Mouse (Mus musculus): ENCODE measurements at regions not wholly inside any gene's neighbourhood (a gene's known extent, or its start where the extent isn't known, plus 50 kb on each side); places are given as distances from the start of the nearest gene placed in this dataset.

DNA sequence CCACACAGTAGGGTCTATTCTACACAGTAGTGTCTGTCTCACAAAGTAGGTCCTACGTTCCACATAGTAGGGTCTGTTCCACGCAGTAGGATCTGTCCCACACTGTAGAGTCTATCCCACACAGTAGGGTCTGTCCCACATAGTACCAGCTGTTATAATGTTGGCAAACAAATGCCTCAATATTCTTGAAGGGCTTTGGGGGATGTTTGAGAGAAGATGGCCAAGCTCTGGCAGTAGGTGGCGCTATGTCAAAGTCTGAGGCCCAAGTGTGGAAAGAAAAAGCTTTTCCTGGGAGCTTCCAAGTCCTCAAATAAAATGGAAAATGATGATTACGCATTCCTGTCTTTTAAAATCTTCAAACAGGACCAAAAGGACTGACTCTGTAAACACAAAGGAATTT is 125.7 kb downstream of the 9530068E07Rik start:
- no peak overlapping the region for H3K27ac ChIP-seq

DNA sequence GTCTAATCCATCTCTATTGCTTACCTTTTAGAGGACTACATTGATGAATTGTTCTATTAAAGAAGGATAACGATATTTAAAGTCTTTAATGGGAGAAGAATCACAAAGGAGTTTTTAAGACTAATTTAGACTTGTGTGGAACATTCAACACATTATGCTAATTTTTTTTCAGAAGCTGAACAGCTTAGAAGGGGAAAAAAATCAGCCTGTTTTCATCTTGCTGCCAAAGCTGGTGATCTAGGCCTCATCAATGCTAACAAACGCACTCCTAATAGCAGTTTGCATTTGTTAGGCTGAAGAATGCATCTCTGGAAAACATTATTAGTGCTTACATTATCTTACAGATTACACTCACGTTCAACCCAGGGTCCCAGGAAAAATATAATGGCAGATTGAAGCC is 126.2 kb downstream of the 9530068E07Rik start:
- H3K36me3 ChIP-seq (ENCODE audit: poor library complexity, severe bottlenecking), result no peaks in the 10 kb centered on the region
- H3K4me3 ChIP-seq, result no peak overlapping the region
- H3K9ac ChIP-seq, result no peak overlapping the region
- peaks cover 15% of the 10 kb centered on the region; the same call in 1 of the 2 replicates for H3K4me1 ChIP-seq
- no peaks in the 10 kb centered on the region for H3K27me3 ChIP-seq
- H3K4me2 ChIP-seq, result no peak overlapping the region
- WGBS, result 18% methylated on average over 3 of the region's 3 CpGs
- 0 out of 2 replicates have a peak, but pooled peaks have one; percentile 27 for ATAC-seq
- H3K9me3 ChIP-seq (replicated peaks), result peaks cover 1% of the 10 kb centered on the region; the same call in 1 of the 2 replicates
- no peak overlapping the region for H3K27ac ChIP-seq

More for the DNA sequence above, 125.7 kb downstream of the 9530068E07Rik start:
- Histone ChIP-seq H3K36me3 (ENCODE audit: poor library complexity, severe bottlenecking) (no peaks in the 10 kb centered on the region), H3K4me2 (no peak overlapping the region), H3K9ac (no peak overlapping the region), H3K4me1 (peaks cover 15% of the 10 kb centered on the region; the same call in 1 of the 2 replicates), H3K9me3 (replicated peaks) (peaks cover 5% of the 10 kb centered on the region; the same call in 1 of the 2 replicates), H3K27me3 (no peaks in the 10 kb centered on the region), H3K4me3 (no peak overlapping the region)
- 38% methylated on average over 4 of the region's 4 CpGs for WGBS
- ATAC-seq, result peak; percentile 72; the same call in 1 of the 2 replicates

DNA sequence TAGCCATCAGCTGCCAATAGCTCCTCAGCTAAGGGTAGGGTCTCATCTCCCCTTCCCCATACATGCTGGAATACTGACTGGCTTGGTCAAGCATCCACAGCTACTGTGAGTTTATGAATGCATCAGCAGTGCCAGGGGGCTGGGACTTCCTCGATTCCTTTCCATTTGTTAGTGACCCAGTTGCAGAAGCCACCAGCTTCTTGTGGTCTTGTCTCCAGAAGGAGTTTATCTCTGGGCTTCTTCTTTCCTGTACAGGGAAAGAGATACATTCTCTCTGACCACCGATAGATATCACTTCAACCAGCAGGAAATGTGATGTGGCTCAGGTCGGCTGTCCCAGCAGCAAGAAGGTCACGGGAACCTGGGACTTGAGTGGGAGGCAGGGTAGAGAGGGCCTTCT is 127.0 kb downstream of the 9530068E07Rik start:
- Histone ChIP-seq H3K9me3 (replicated peaks) (no peaks in the 10 kb centered on the region), H3K36me3 (ENCODE audit: poor library complexity, severe bottlenecking) (no peaks in the 10 kb centered on the region), H3K27me3 (no peaks in the 10 kb centered on the region), H3K27ac (no peak overlapping the region), H3K4me3 (no peak overlapping the region), H3K4me2 (no peak overlapping the region), H3K4me1 (peaks cover 15% of the 10 kb centered on the region; the same call in 1 of the 2 replicates), H3K9ac (no peak overlapping the region)
- 82% methylated on average over 4 of the region's 4 CpGs for WGBS
- ATAC-seq, result no peak

DNA sequence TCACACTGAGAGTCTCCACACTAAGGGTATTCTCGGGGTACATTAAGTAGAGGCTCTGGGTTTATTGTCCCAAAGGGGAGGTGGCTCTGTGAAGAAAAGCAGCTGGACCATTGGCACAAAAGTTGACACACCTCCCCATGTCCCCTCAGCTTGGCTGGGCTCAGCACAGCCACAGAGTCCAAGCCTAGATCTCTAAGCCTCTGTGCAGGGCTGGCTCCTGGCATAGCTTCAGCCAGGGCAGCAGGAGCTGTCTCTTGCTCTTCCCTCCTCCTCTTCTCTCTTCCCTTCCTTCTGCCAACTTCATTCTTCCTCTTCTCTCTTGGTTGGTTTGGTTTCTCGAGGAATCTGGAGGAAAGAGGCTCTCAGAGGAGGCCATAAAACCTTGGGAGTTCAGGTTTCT is 127.4 kb downstream of the 9530068E07Rik start:
- Histone ChIP-seq H3K27me3 (no peaks in the 10 kb centered on the region), H3K36me3 (ENCODE audit: poor library complexity, severe bottlenecking) (no peaks in the 10 kb centered on the region), H3K9ac (no peak overlapping the region), H3K4me2 (no peak overlapping the region), H3K27ac (no peak overlapping the region), H3K4me3 (no peak overlapping the region), H3K4me1 (peaks cover 15% of the 10 kb centered on the region; the same call in 1 of the 2 replicates), H3K9me3 (replicated peaks) (no peaks in the 10 kb centered on the region)
- 81% methylated on average over 2 of the region's 2 CpGs for WGBS
- no peak for ATAC-seq

DNA sequence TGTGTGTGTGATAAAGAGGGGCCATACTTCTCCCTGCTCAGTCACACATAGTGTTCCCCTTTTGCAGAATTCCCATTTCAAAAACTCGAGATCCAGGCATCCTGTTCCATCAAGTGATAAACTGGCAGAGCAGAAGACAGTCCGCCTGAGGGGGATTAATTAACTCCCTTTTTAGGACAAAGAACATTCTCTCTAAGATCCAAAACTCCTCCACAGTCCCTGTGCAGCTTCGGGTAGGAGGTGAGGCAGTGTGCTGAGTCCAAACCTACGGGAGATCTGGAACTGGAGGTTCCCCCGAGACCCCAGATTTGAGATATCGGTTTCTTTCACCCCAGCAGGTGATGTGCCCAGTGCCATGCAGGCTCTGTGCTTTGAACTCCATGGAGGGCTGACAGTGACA is 129.2 kb downstream of the 9530068E07Rik start:
- Histone ChIP-seq H3K4me1 (peaks cover 11% of the 10 kb centered on the region; the same call in 1 of the 2 replicates), H3K36me3 (ENCODE audit: poor library complexity, severe bottlenecking) (no peaks in the 10 kb centered on the region), H3K4me3 (no peak overlapping the region), H3K4me2 (no peak overlapping the region), H3K9me3 (replicated peaks) (no peaks in the 10 kb centered on the region), H3K27ac (no peak overlapping the region), H3K27me3 (no peaks in the 10 kb centered on the region), H3K9ac (no peak overlapping the region)
- WGBS, result 56% methylated on average over 6 of the region's 6 CpGs
- ATAC-seq, result no peak

DNA sequence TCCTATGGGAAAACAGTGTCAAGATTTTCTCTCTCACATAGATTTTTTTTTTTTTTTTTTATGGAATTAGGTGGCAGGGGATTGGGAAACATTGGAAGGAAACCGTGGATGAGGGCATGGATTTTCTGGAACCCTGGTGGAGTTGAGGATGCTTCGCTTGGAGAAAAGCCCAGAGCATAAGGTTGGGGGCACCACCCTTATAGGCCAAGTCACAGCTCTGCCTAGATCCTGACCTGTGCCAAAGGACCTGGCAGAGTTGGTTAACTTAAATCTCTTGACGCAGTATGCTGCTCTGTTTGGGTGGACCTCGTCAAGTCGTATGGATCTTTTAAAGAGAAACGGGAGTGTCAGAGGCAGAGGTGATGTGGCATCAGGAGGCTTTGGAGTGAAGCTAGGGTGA is 130.1 kb downstream of the 9530068E07Rik start:
- Histone ChIP-seq H3K27me3 (no peaks in the 10 kb centered on the region), H3K4me1 (peaks cover 11% of the 10 kb centered on the region; the same call in 1 of the 2 replicates), H3K36me3 (ENCODE audit: poor library complexity, severe bottlenecking) (no peaks in the 10 kb centered on the region), H3K9ac (no peak overlapping the region), H3K9me3 (replicated peaks) (no peaks in the 10 kb centered on the region), H3K4me2 (no peak overlapping the region), H3K4me3 (no peak overlapping the region), H3K27ac (no peak overlapping the region)
- ATAC-seq, result no peak
- WGBS, result 83% methylated on average over 6 of the region's 6 CpGs

DNA sequence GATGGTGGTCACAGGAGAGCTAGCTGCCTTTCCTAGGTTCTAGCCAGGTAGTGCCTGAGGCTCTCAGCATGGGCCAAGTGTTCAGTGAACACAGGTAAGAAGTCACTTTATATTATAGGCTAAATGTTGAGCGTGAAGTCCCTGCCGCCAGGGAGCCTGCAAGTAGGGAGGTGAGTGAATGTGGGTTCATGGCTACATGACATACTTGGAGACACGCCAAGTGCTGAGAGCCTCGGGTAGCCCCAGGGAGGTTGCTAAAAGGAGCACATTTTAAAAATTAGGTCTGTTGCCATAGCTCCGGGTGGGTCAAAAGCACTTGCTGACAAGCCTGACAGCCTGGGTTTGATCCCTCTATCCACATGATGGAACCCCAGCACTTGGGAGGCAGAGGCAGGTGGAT is 137.2 kb downstream of the 9530068E07Rik start:
- Histone ChIP-seq H3K9me3 (replicated peaks) (no peaks in the 10 kb centered on the region), H3K36me3 (ENCODE audit: poor library complexity, severe bottlenecking) (no peaks in the 10 kb centered on the region), H3K4me1 (no peaks in the 10 kb centered on the region), H3K27me3 (no peaks in the 10 kb centered on the region), H3K9ac (no peak overlapping the region), H3K4me3 (no peak overlapping the region), H3K27ac (no peak overlapping the region), H3K4me2 (no peak overlapping the region)
- no peak for ATAC-seq
- WGBS, result 64% methylated on average over 5 of the region's 5 CpGs

DNA sequence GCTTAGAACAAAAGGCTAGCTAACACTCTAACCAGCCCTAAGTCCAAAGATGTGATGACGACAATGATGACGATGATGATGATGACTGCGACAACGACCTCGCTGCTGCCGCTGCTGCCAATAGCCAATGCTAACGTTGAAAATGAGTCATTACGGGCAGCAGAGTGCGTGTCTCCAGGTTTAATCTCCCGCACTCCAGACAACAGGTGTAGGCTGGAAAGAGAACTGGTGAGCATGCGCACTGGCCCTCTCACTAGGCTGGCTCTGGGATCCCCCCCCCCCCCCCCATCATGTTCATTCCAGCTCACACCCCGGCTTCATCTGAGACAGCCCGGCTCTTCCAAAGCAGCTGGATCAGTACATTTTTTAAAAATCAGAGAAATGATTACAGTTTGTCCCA is 138.4 kb downstream of the 9530068E07Rik start:
- Histone ChIP-seq H3K9me3 (replicated peaks) (no peaks in the 10 kb centered on the region), H3K27me3 (no peaks in the 10 kb centered on the region), H3K27ac (no peak overlapping the region), H3K4me3 (no peak overlapping the region), H3K4me2 (peak overlapping the region; percentile 14; the same call in 1 of the 2 replicates), H3K4me1 (no peaks in the 10 kb centered on the region), H3K9ac (no peak overlapping the region), H3K36me3 (ENCODE audit: poor library complexity, severe bottlenecking) (no peaks in the 10 kb centered on the region)
- 63% methylated on average over 13 of the region's 13 CpGs for WGBS
- no peak for ATAC-seq

DNA sequence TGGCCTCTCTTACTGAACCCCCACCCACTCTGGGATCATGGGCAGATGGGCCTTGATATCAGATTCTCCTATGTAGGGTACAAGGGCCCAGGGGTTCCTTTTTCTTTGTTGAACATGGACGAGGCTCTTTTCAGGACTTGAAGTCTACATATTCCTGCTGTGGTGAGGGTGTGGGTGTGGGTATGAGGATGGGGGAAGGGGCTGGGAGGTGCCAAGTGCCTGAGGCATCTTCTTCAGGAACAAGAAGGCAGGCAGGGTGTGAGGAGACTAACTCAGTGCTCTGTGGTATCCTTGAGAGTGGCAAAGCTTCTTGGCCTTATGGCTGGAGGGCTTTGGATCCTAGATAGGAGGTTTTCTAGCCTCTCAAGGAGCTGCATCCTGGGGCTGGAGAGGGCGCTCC is 140.0 kb downstream of the 9530068E07Rik start:
- Histone ChIP-seq H3K27me3 (no peaks in the 10 kb centered on the region), H3K9me3 (replicated peaks) (no peaks in the 10 kb centered on the region), H3K36me3 (ENCODE audit: poor library complexity, severe bottlenecking) (no peaks in the 10 kb centered on the region), H3K4me2 (no peak overlapping the region), H3K27ac (no peak overlapping the region), H3K9ac (no peak overlapping the region), H3K4me1 (peaks cover 4% of the 10 kb centered on the region; the same call in 1 of the 2 replicates), H3K4me3 (no peak overlapping the region)
- ATAC-seq, result no peak
- WGBS, result 87% methylated on average over 2 of the region's 2 CpGs

DNA sequence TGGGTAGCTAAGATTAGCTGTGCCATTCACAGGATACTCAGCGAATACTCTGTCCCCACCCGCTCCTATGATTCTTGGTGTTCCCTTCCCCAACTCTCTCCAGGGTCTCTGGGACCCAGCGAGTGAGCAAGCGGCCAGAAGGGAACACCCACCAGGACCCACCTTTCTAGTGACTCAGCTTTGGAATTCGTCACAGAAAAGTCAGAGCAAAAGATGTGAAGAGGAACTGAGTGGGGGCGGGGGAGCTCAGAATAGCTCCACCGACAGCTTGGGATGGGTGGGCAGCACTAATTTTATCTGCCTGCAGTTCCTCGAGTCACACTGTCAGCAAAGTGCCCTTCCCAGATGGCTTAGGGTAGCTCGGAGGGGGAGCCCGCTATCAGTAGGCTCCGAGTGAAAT is 140.6 kb downstream of the 9530068E07Rik start:
- 75% methylated on average over 11 of the region's 11 CpGs for WGBS
- H3K9ac ChIP-seq, result no peak overlapping the region
- ATAC-seq, result no peak
- H3K4me1 ChIP-seq, result peaks cover 5% of the 10 kb centered on the region; the same call in 1 of the 2 replicates
- no peak overlapping the region for H3K4me3 ChIP-seq
- H3K4me2 ChIP-seq, result no peak overlapping the region
- no peaks in the 10 kb centered on the region for H3K27me3 ChIP-seq
- no peaks in the 10 kb centered on the region for H3K9me3 ChIP-seq (replicated peaks)
- no peaks in the 10 kb centered on the region for H3K36me3 ChIP-seq (ENCODE audit: poor library complexity, severe bottlenecking)
- no peak overlapping the region for H3K27ac ChIP-seq

DNA sequence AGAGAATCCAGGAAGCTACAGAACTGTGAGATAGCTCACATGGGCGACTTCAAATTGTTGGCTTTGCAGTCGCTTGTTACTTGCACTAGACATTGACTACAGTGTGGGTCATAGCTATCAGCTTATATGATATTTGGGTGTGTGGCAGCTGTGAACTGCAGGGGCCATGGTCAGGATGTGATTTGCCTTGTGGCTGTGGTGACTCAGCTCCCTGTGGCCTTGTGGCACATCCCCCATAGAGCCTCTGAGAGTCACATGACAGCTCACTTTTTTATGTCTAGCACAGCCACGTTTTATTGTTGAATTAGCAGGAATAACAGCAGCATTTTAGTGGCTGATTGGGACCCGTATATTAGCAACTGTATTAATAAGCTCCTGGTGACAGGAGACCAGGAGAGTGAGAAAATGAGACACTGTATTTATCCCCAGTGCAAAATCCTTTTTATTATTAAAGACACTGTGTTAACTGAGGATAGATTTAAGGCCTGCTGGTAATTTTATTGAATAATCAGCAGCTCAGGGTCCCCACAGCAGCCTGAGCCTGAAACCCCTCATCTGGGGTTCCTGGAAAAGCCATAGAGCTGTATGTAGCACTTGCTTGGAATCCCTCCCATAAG is 141.7 kb downstream of the 9530068E07Rik start:
- Histone ChIP-seq H3K9ac (no peak overlapping the region), H3K9me3 (replicated peaks) (no peaks in the 10 kb centered on the region), H3K4me3 (no peak overlapping the region), H3K27me3 (no peaks in the 10 kb centered on the region), H3K36me3 (ENCODE audit: poor library complexity, severe bottlenecking) (no peaks in the 10 kb centered on the region), H3K4me1 (peaks cover 5% of the 10 kb centered on the region; the same call in 1 of the 2 replicates), H3K27ac (no peak overlapping the region), H3K4me2 (no peak overlapping the region)
- WGBS, result 66% methylated on average over 4 of the region's 4 CpGs
- ATAC-seq, result no peak

DNA sequence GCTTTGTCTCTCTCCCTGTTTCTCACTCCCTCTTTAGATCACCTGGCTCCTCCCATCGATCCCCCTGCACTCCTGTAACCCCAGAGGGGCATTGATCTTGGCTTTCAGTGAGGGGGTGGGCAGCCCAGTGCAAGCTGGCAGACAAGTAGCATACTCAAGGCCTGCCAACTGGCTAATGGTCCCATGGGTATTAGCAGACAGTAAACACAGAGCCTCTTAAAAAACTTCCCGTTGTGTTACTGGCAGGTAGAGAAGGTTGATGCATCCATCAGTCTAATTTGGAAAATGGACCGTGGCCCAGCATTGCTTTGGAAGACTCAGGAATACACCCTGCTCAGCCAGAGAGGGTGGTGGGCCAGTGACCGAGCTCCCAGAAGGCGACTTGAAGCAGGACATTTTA is 145.0 kb downstream of the 9530068E07Rik start:
- no peak overlapping the region for H3K9ac ChIP-seq
- WGBS, result 66% methylated on average over 5 of the region's 5 CpGs
- no peak for ATAC-seq
- no peak overlapping the region for H3K4me3 ChIP-seq
- H3K36me3 ChIP-seq (ENCODE audit: poor library complexity, severe bottlenecking), result no peaks in the 10 kb centered on the region
- no peaks in the 10 kb centered on the region for H3K9me3 ChIP-seq (replicated peaks)
- no peak overlapping the region for H3K4me2 ChIP-seq
- H3K27me3 ChIP-seq, result no peaks in the 10 kb centered on the region
- H3K4me1 ChIP-seq, result peaks cover 5% of the 10 kb centered on the region; the same call in 1 of the 2 replicates
- H3K27ac ChIP-seq, result no peak overlapping the region

DNA sequence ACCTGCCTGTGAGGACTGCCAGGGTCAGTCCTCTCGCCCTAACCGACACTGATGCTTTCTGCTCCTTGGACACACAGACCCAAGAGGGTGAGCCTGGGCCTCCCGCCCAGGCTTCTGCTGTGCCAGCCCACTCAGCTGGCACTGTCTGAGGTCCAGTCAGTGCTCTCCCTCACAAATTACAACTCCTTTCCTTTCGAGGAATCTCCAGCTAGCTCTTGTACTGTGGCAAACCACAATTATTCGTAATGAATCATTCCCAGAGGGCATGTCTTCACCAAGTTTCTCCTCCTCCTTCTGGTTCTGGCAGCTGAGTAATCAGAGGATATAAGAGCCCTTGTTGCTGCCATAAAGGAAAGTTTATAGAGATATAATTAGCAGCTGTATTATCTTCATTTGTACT is 155.2 kb downstream of the 9530068E07Rik start:
- Histone ChIP-seq H3K9me3 (replicated peaks) (no peaks in the 10 kb centered on the region), H3K4me3 (no peak overlapping the region), H3K36me3 (ENCODE audit: poor library complexity, severe bottlenecking) (no peaks in the 10 kb centered on the region), H3K4me1 (peaks cover 2% of the 10 kb centered on the region; the same call in 1 of the 2 replicates), H3K27ac (no peak overlapping the region), H3K27me3 (no peaks in the 10 kb centered on the region), H3K4me2 (no peak overlapping the region), H3K9ac (no peak overlapping the region)
- ATAC-seq, result no peak
- WGBS, result 77% methylated on average over 5 of the region's 5 CpGs

Data from forebrain, embryonic 13.5 days (tissue).